Comparison of ENCODE assay signal across 26 mouse cellular contexts in the genomic region with DNA sequence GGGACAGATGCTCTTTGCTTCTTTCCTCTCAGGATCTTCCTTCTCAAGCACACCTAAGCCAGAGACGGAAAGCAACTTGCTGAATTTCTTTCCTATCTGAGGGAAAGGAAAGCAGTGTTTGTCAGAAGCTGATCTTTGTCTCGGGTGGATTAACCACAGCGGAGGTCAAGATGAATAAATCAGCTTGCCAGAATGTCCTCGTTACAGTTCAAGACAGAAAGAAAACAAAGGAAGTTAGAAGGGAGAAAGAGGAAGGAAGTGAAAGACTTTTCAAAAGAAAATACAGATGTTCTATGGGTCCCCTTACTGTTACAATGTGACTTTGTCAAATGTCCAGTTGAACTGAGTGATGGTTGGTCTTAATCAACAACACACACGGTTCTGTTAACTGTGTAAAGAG.
DNase-seq lines count a peak whose midpoint lies in the region; ATAC-seq lines count a peak whose summit lies in the region.
"Had no signal": no experiment of that assay in that cellular context is flagged by ENCODE, and none has a peak within 500 bp of the region (broad histone marks: within the 10 kb centered on the region; RNA-seq: fewer than 3 reads in every experiment).

No protein-coding gene starts in this region.

- H3K36me3 ChIP-seq in heart, embryonic 12.5 days: no peaks in the 10 kb centered on the region
- H3K36me3 ChIP-seq: embryonic facial prominence, embryonic 12.5 days; forebrain, embryonic 12.5 days; G1E; heart, embryonic 10.5 days; heart, embryonic 15.5 days; hindbrain, embryonic 10.5 days had no signal

- no peak overlapping the region for H3K9ac ChIP-seq in heart, embryonic 12.5 days
- H3K9ac ChIP-seq: embryonic facial prominence, embryonic 12.5 days; forebrain, embryonic 12.5 days; forebrain, postnatal 0 days; heart, embryonic 15.5 days; hindbrain, embryonic 14.5 days had no signal

- H3K4me3 ChIP-seq in heart, embryonic 12.5 days: no peak overlapping the region
- H3K4me3 ChIP-seq: embryonic facial prominence, embryonic 12.5 days; forebrain, embryonic 12.5 days; gastrocnemius, adult 2 months; heart, embryonic 10.5 days; heart, embryonic 15.5 days; hindbrain, embryonic 10.5 days had no signal

- peak; percentile 53 for DNase-seq in heart, adult 11 months
- DNase-seq in embryo, embryonic 9.5 days (ENCODE audit: extremely low spot score): peak; percentile 2
- no peak for DNase-seq in urinary bladder, postnatal 10 days (ENCODE audit: low spot score)
- DNase-seq in lung, postnatal 14 days: no peak
- DNase-seq: adrenal gland, adult 8-10 months; adrenal gland, postnatal 36 days; B cell, adult 2 months; cerebellum, adult 2 months; cerebellum, postnatal 10 days; forebrain, postnatal 0 days; gastrocnemius, adult 2 months; gastrocnemius, postnatal 25 days; heart, adult 18-20 months; heart, postnatal 14 days had no signal

- no peaks in the 10 kb centered on the region for H3K9me3 ChIP-seq in heart, embryonic 12.5 days (replicated peaks)
- H3K9me3 ChIP-seq: embryonic facial prominence, embryonic 12.5 days; forebrain, embryonic 12.5 days; G1E; heart, embryonic 10.5 days; heart, embryonic 15.5 days; hindbrain, embryonic 10.5 days had no signal

- H3K27me3 ChIP-seq in heart, embryonic 12.5 days (replicated peaks): no peaks in the 10 kb centered on the region
- H3K27me3 ChIP-seq: embryonic facial prominence, embryonic 12.5 days; forebrain, embryonic 12.5 days; heart, embryonic 15.5 days had no signal

- ATAC-seq in heart, embryonic 12.5 days (ENCODE audit: insufficient number of reproducible peaks, low FRiP score): no peak
- peak; percentile 36 for ATAC-seq in common myeloid progenitor, adult 5-6 weeks (replicated peaks; ENCODE audit: low read depth, poor library complexity, severe bottlenecking)
- ATAC-seq in megakaryocyte progenitor cell, adult 5-6 weeks (replicated peaks; ENCODE audit: poor library complexity): peak; percentile 40; the same call in 1 of the 2 replicates
- no peak for ATAC-seq in erythroid progenitor cell, adult 5-6 weeks (replicated peaks; ENCODE audit: low FRiP score, poor library complexity, severe bottlenecking)
- ATAC-seq: CD4-positive, CD25-positive, alpha-beta regulatory T cell, adult 4 months; forebrain, postnatal 0 days had no signal

- 42% methylated on average over 5 of the region's 5 CpGs for WGBS in heart, embryonic 12.5 days

- no peaks in the 10 kb centered on the region for H3K4me1 ChIP-seq in heart, embryonic 12.5 days (replicated peaks)
- H3K4me1 ChIP-seq: embryonic facial prominence, embryonic 12.5 days; forebrain, embryonic 12.5 days; heart, embryonic 10.5 days; heart, embryonic 15.5 days; hindbrain, embryonic 10.5 days had no signal

- H3K4me2 ChIP-seq in heart, embryonic 12.5 days: no peak overlapping the region
- H3K4me2 ChIP-seq: embryonic facial prominence, embryonic 12.5 days; forebrain, embryonic 12.5 days; heart, embryonic 15.5 days; hindbrain, embryonic 14.5 days had no signal

- H3K27ac ChIP-seq in heart, embryonic 12.5 days (ENCODE audit: poor library complexity, severe bottlenecking): no peak overlapping the region
- H3K27ac ChIP-seq: embryonic facial prominence, embryonic 12.5 days; forebrain, embryonic 12.5 days; gastrocnemius, adult 2 months; heart, embryonic 10.5 days; heart, embryonic 15.5 days; hindbrain, embryonic 10.5 days; hindbrain, embryonic 14.5 days had no signal

Comparison
In these comparisons a context has a peak if more than half of its experiments do, and no peak if none do; other contexts are left out.
1. DNase-seq: peak in heart, adult 11 months (single experiment) and embryo, embryonic 9.5 days (single experiment); none in urinary bladder, postnatal 10 days (single experiment) and lung, postnatal 14 days (single experiment).
2. ATAC-seq: peak in common myeloid progenitor, adult 5-6 weeks (single experiment) and megakaryocyte progenitor cell, adult 5-6 weeks (single experiment); none in heart, embryonic 12.5 days (single experiment) and erythroid progenitor cell, adult 5-6 weeks (single experiment).